Mouse (Mus musculus) C2C12 (cell line): ENCODE data around the gene Plekhm1.

ENCODE experiments used
- CEBPB ChIP-seq: IDR thresholded peaks from one replicate; pipeline ENCODE4 v1.6.1; 2011; ENCODE audit warnings: low read depth, mild to moderate bottlenecking, control low read depth, moderate library complexity
- CTCF ChIP-seq: IDR thresholded peaks from one replicate; pipeline ENCODE4 v1.5.1; 2011; ENCODE audit not compliant: control insufficient read depth, insufficient read depth, insufficient read length
- FOSL1 ChIP-seq: IDR thresholded peaks from one replicate; pipeline ENCODE4 v1.8.0; 2011; ENCODE audit warnings: mild to moderate bottlenecking, low read length; ENCODE audit not compliant: poor library complexity, insufficient read depth, severe bottlenecking
- MAX ChIP-seq: IDR thresholded peaks from one replicate; pipeline ENCODE4 v1.6.1; 2011; ENCODE audit warnings: mild to moderate bottlenecking, control low read depth
- MYOD1 ChIP-seq: IDR thresholded peaks from one replicate; pipeline ENCODE4 v1.6.1; 2011; ENCODE audit warnings: low read depth; ENCODE audit not compliant: control insufficient read depth, insufficient read length
- MYOG ChIP-seq: IDR thresholded peaks from one replicate; pipeline ENCODE4 v1.6.1; 2011; ENCODE audit not compliant: control insufficient read depth, insufficient read length; ENCODE audit errors: extremely low read depth
- USF1 ChIP-seq: IDR thresholded peaks from one replicate; pipeline ENCODE4 v1.6.1; 2011; ENCODE audit warnings: low read depth, mild to moderate bottlenecking, control low read depth, moderate library complexity

DNA sequence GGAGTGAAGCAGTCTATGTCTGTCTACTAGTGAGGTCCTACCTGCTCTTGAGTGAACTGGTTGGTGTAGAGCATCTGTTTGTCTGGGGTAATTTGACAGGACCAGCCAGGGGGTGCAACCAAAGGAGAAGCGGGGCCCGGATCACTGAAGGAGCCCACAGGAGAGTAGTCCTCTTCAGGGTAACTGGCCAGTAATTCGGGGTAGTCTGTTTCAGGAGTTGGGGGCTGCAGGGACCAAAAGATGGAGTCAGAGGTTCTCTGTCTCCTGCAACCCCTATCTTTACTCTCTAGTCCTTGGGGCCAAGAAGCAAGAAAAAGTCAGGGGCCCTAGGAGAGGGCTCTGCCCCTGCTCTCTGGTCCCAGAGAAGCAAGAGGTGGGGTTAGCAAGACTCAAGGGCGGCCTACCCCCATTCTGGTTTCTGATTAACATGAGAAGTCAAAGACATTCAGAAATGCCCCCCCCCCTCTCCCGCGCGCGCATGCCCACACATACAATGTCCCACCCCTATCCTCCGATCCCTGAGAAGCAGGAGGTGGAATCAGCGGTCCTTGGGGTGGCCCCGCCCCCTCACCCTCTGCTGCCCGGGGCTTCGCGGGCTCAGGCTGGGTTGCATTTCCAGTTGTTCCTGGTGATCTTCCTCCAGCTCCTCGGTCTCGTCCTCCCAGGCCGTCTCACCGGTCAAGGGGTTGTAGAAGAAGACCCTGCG is 72.9 kb downstream of the Plekhm1 start:
- TF ChIP-seq CTCF (no peak), USF1 (no peak), MAX (no peak), MYOD1 (no peak), CEBPB (no peak), FOSL1 (no peak), MYOG (no peak)
